Mouse (Mus musculus): ENCODE data around the gene Mrpl3. TPM values are rescaled to one million over a fixed set of nuclear protein-coding genes. Genes with fewer than 3 reads are reported as not detected.
A peak's percentile ranks its signal among the peaks of the same experiment; 100 is the strongest.

The Mrpl3 gene
- 99.1 and 105 TPM in 2 replicates for polyA plus RNA-seq (2015; fragmentation: Nextera tagmentation; extraction: Ambion mirVana)

DNA sequence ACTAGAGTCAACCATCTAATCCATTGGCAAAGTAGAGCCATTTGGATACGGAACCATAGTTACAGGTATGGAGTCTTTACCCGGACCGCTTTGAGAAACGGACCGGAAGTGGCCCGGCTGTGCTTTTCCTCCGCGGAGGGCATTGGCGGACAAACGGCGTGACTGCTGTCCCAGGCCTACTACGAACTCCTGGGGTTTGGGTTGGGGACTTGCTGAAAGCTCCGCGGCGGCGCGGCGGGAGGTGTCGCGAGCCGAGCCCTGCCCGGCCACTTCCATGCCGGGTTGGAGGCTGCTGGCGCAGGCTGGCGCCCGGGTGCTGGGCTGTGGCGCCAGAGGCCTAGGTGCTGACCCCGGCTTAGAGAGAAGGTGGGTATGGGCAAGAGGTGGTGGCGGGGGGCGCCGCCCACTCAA is at the start of gene Mrpl3:
TSS of gene Mrpl3 (plus strand) at position 93 of the 411 bp plus-strand sequence.
- Histone ChIP-seq H3K27ac (peak within 1 kb of the TSS; percentile 58; the same call in 1 of the 2 replicates), H3K4me1 (replicated peaks) (peaks cover 24% of the 10 kb centered on the region), H3K27me3 (no peaks in the 10 kb centered on the region), H3K9ac (replicated peaks) (peak within 1 kb of the TSS; percentile 97), H3K9me3 (no peaks in the 10 kb centered on the region), H3K36me3 (peaks cover 32% of the 10 kb centered on the region), H3K4me3 (replicated peaks) (peak within 1 kb of the TSS; percentile 98), H3K4me2 (replicated peaks) (peak within 1 kb of the TSS; percentile 81)
- ATAC-seq, result peak; percentile 87
- under 1% methylated on average over 31 of the region's 31 CpGs for WGBS

GRCm38 (mm10) chr9:105010721-105011120 is 42.3 kb upstream of the Mrpl3 start:
- WGBS, result 28% methylated on average over 2 of the region's 2 CpGs
- Histone ChIP-seq H3K27me3 (no peaks in the 10 kb centered on the region), H3K36me3 (no peaks in the 10 kb centered on the region), H3K4me3 (replicated peaks) (no peak overlapping the region), H3K27ac (no peak overlapping the region), H3K4me2 (replicated peaks) (no peak overlapping the region), H3K9ac (replicated peaks) (no peak overlapping the region), H3K9me3 (no peaks in the 10 kb centered on the region), H3K4me1 (replicated peaks) (no peaks in the 10 kb centered on the region)
- ATAC-seq, result no peak

DNA sequence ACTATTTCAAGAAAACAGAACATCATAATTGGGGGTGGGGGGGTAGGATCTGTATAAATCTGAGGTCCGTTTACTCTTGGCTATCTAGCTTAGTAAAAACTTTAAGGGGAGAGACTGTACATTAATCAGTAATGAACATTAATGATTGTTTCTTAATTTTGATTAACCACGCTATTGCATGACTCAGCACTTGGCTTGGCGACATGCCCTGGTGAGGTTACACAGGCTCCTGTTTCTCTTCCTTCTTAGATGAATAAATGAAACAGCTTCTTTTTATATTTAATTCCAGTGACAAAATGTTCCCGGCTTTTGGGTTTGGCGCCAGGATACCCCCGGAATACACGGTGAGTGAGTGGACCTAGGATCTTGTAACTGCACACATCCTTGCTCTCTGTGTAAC is 34.9 kb upstream of the Mrpl3 start:
- Histone ChIP-seq H3K4me2 (replicated peaks) (no peak overlapping the region), H3K4me1 (replicated peaks) (no peaks in the 10 kb centered on the region), H3K9ac (replicated peaks) (no peak overlapping the region), H3K27me3 (no peaks in the 10 kb centered on the region), H3K4me3 (replicated peaks) (no peak overlapping the region), H3K36me3 (no peaks in the 10 kb centered on the region), H3K27ac (no peak overlapping the region), H3K9me3 (no peaks in the 10 kb centered on the region)
- ATAC-seq, result no peak
- WGBS, result 92% methylated on average over 7 of the region's 7 CpGs

- Histone ChIP-seq H3K9ac (replicated peaks) (no peak overlapping the region), H3K36me3 (no peaks in the 10 kb centered on the region), H3K9me3 (no peaks in the 10 kb centered on the region), H3K4me3 (replicated peaks) (no peak overlapping the region), H3K27ac (no peak overlapping the region), H3K4me2 (replicated peaks) (no peak overlapping the region), H3K27me3 (no peaks in the 10 kb centered on the region), H3K4me1 (replicated peaks) (no peaks in the 10 kb centered on the region)
- ATAC-seq, result no peak
- 77% methylated on average over 3 of the region's 3 CpGs for WGBS
Measured at GRCm38 (mm10) chr9:105028311-105028710, 24.7 kb upstream of the Mrpl3 start.

GRCm38 (mm10) chr9:105032572-105032971 is 20.5 kb upstream of the Mrpl3 start:
- no peak for ATAC-seq
- Histone ChIP-seq H3K36me3 (no peaks in the 10 kb centered on the region), H3K4me2 (replicated peaks) (no peak overlapping the region), H3K4me3 (replicated peaks) (no peak overlapping the region), H3K27ac (no peak overlapping the region), H3K4me1 (replicated peaks) (no peaks in the 10 kb centered on the region), H3K9me3 (no peaks in the 10 kb centered on the region), H3K9ac (replicated peaks) (no peak overlapping the region), H3K27me3 (no peaks in the 10 kb centered on the region)
- 82% methylated on average over 9 of the region's 9 CpGs for WGBS

- no peak overlapping the region for H3K9ac ChIP-seq (replicated peaks)
- H3K36me3 ChIP-seq, result no peaks in the 10 kb centered on the region
- WGBS, result 91% methylated on average over 7 of the region's 7 CpGs
- no peak overlapping the region for H3K4me2 ChIP-seq (replicated peaks)
- no peak overlapping the region for H3K4me3 ChIP-seq (replicated peaks)
- H3K4me1 ChIP-seq (replicated peaks), result no peaks in the 10 kb centered on the region
- no peak overlapping the region for H3K27ac ChIP-seq
- H3K9me3 ChIP-seq, result no peaks in the 10 kb centered on the region
- ATAC-seq, result no peak
- no peaks in the 10 kb centered on the region for H3K27me3 ChIP-seq
Measured at GRCm38 (mm10) chr9:105033641-105034040, 19.4 kb upstream of the Mrpl3 start.

- H3K4me3 ChIP-seq (replicated peaks), result no peak overlapping the region
- no peaks in the 10 kb centered on the region for H3K4me1 ChIP-seq (replicated peaks)
- H3K27ac ChIP-seq, result no peak overlapping the region
- no peaks in the 10 kb centered on the region for H3K36me3 ChIP-seq
- H3K9ac ChIP-seq (replicated peaks), result no peak overlapping the region
- WGBS, result 72% methylated on average over 3 of the region's 3 CpGs
- H3K27me3 ChIP-seq, result no peaks in the 10 kb centered on the region
- no peaks in the 10 kb centered on the region for H3K9me3 ChIP-seq
- H3K4me2 ChIP-seq (replicated peaks), result no peak overlapping the region
- no peak for ATAC-seq
Measured at GRCm38 (mm10) chr9:105037847-105038246, 15.2 kb upstream of the Mrpl3 start.

GRCm38 (mm10) chr9:105046014-105046413 is 7.0 kb upstream of the Mrpl3 start:
- peaks cover 24% of the 10 kb centered on the region for H3K4me1 ChIP-seq (replicated peaks)
- no peaks in the 10 kb centered on the region for H3K27me3 ChIP-seq
- H3K4me3 ChIP-seq (replicated peaks), result no peak overlapping the region
- no peak overlapping the region for H3K9ac ChIP-seq (replicated peaks)
- no peaks in the 10 kb centered on the region for H3K36me3 ChIP-seq
- 64% methylated on average over 7 of the region's 7 CpGs for WGBS
- ATAC-seq, result no peak
- no peak overlapping the region for H3K4me2 ChIP-seq (replicated peaks)
- peak overlapping the region; percentile 52 for H3K27ac ChIP-seq
- no peaks in the 10 kb centered on the region for H3K9me3 ChIP-seq

- no peak overlapping the region; the same call in 1 of the 2 replicates for H3K9ac ChIP-seq (replicated peaks)
- peak; percentile 77 for ATAC-seq
- H3K4me2 ChIP-seq (replicated peaks), result no peak overlapping the region
- H3K4me1 ChIP-seq (replicated peaks), result peaks cover 24% of the 10 kb centered on the region
- WGBS, result 33% methylated on average over 10 of the region's 10 CpGs
- H3K4me3 ChIP-seq (replicated peaks), result no peak overlapping the region
- H3K27me3 ChIP-seq, result no peaks in the 10 kb centered on the region
- no peaks in the 10 kb centered on the region for H3K36me3 ChIP-seq
- peak overlapping the region; percentile 68 for H3K27ac ChIP-seq
- no peaks in the 10 kb centered on the region for H3K9me3 ChIP-seq
Measured at GRCm38 (mm10) chr9:105048351-105048750, 4.7 kb upstream of the Mrpl3 start.

DNA sequence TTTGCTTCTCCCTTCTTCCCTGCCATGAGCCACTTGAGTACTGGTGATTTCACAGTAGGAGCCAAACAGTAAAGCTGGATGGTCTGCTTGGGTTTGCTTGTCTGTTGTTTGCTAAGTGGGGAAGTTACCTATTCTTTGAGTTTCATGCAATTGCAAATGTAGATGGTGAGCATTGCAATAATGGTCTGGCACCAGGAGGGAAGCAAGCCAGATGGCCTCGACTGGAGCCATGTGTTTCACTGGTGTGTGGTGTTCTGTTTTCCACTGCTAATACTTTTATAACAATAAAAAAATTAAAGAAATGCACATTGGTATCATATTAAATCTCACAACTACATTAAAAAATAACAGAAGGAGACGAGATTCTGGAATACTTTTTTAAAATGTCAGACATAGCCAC is 3.4 kb upstream of the Mrpl3 start:
- Histone ChIP-seq H3K4me2 (replicated peaks) (no peak overlapping the region), H3K9ac (replicated peaks) (no peak overlapping the region), H3K27ac (no peak overlapping the region), H3K27me3 (no peaks in the 10 kb centered on the region), H3K36me3 (peaks cover under 1% of the 10 kb centered on the region; the same call in 1 of the 2 replicates), H3K9me3 (no peaks in the 10 kb centered on the region), H3K4me3 (replicated peaks) (no peak overlapping the region), H3K4me1 (replicated peaks) (peaks cover 35% of the 10 kb centered on the region)
- WGBS, result 70% methylated on average over 2 of the region's 2 CpGs
- ATAC-seq, result no peak

GRCm38 (mm10) chr9:105050257-105050656 is 2.8 kb upstream of the Mrpl3 start:
- Histone ChIP-seq H3K9ac (replicated peaks) (no peak overlapping the region), H3K4me2 (replicated peaks) (no peak overlapping the region), H3K27ac (no peak overlapping the region), H3K4me3 (replicated peaks) (no peak overlapping the region), H3K27me3 (no peaks in the 10 kb centered on the region), H3K36me3 (peaks cover 5% of the 10 kb centered on the region; the same call in 1 of the 2 replicates), H3K4me1 (replicated peaks) (peaks cover 39% of the 10 kb centered on the region), H3K9me3 (no peaks in the 10 kb centered on the region)
- WGBS, result 74% methylated on average over 2 of the region's 2 CpGs
- no peak for ATAC-seq

DNA sequence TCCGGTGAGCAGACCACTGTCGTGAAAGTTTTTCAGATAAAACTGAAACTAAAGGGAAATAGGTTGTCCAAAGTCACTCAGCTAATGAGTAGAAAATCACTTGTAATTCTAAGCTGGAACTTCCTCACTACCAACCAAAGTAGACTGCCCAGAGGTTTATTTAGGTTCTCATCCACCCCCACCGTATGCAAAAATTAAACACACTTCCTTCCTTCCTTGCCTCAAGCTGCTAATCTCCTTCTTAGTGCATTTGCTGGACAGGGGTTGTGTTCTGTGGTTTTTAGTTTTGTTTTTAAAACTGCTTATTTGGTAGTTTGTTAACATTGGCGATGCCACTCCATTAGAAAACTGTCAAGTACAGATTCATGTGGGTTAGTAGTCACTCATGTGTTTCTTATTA is 773 bp downstream of the Mrpl3 start:
- 53% methylated on average over 4 of the region's 4 CpGs for WGBS

GRCm38 (mm10) chr9:105069106-105069505 is 16.1 kb downstream of the Mrpl3 start:
- ATAC-seq, result no peak

More for the DNA sequence above, 773 bp downstream of the Mrpl3 start:
- peak overlapping the region; percentile 58; the same call in 1 of the 2 replicates for H3K27ac ChIP-seq
- peaks cover 38% of the 10 kb centered on the region for H3K36me3 ChIP-seq
- ATAC-seq, result no peak
- no peaks in the 10 kb centered on the region for H3K9me3 ChIP-seq
- peak overlapping the region; percentile 97 for H3K9ac ChIP-seq (replicated peaks)
- peaks cover 18% of the 10 kb centered on the region for H3K4me1 ChIP-seq (replicated peaks)
- H3K4me3 ChIP-seq (replicated peaks), result peak overlapping the region; percentile 98
- peak overlapping the region; percentile 81 for H3K4me2 ChIP-seq (replicated peaks)
- H3K27me3 ChIP-seq, result no peaks in the 10 kb centered on the region

More at GRCm38 (mm10) chr9:105069106-105069505, 16.1 kb downstream of the Mrpl3 start:
- Histone ChIP-seq H3K27ac (no peak overlapping the region), H3K27me3 (no peaks in the 10 kb centered on the region), H3K9me3 (no peaks in the 10 kb centered on the region), H3K4me1 (replicated peaks) (peaks cover 7% of the 10 kb centered on the region), H3K9ac (replicated peaks) (no peak overlapping the region), H3K4me3 (replicated peaks) (no peak overlapping the region), H3K4me2 (replicated peaks) (no peak overlapping the region), H3K36me3 (peaks cover 78% of the 10 kb centered on the region)
- 92% methylated on average over 10 of the region's 10 CpGs for WGBS

Data from midbrain, embryonic 13.5 days (tissue).